Mouse (Mus musculus) neutrophil, adult 59 days (primary cell): ENCODE results near the gene Inppl1. TPM values are rescaled to one million over a fixed set of nuclear protein-coding genes. Genes with fewer than 3 reads are reported as not detected.

Experiments used
- total RNA-seq, 2 experiments: library from RNA; stranded (reverse); gene quantifications; 1 replicate in 1 of 2; 2 replicates in 1 of 2; pipeline ENCODE4 v1.2.4; 2023

The Inppl1 gene
- total RNA-seq = 10 to 100 TPM; 16.0 to 19.6 TPM

DNA sequence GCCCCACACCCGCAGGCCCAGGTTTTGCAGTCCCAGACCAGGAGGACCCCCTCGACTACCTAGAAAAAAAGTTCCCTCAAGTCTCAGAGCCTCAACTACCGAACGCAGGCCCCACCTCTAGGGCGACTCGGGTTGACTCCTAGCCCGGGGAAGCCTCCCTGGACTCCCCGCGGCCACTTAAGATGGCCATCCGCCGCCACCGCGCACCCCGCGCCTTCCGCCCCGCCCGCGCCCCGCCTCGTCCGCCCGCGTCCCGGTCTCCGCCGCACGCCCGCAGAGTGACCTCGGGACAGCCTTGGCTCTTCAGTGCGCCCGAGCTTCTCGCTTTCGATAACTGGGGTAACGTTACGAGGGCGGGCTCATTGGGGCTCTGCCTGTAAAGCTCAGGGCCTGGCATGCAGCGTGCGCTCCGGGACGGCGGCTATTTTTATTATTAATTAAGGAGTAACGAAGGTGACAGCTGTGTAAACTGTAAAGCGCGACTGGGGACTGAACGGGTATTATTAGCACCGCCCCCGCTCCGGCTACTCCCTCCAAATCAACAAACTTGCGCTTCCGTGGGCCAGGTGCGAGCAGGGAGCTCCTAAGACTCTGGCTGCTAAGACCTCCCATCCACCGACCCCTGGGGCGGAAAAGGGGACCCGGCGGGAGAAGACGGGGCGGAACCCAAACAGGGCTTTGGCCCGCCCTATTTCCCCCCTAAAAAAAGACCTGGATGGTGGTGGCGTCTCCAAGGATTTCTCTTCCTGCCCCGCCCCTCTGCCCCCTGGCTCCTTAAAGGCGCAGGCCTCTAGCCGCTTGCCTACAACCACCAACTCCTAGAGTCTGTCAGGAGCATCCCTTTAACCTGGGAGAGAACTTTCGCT is at the start of gene Inppl1:
Gene Inppl1, minus strand, starts transcription at position 624 of the 866 bp plus-strand sequence.

DNA sequence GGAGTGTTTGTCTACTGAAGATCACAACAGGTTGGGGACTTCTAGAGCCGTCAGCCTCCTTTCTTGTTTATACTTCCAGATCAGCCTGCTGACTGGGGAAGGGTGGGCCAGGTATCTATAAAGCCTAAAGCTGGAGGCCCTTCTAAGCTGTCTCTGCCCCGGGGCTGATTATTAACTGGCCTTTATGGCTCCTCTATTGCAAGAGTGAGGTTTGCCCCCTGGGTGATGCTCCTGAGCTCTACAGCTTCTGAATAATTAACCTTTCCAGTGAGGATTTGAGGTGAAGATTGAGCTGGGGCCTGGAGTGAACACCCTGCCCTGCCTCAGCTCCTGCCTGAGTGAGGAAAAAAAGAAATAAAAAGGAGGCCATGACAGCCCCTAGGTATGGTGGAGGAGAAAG is 32.6 kb upstream of the Inppl1 start, which contains the start of gene Folr1:
Gene Folr1, minus strand, starts transcription at position 160 of the 400 bp plus-strand sequence.

GRCm38 (mm10) chr7:101863415-101863814 is 25.4 kb upstream of the Inppl1 start, which contains the start of gene Anapc15:
TSS of gene Anapc15 (plus strand) at chr7:101863715.

DNA sequence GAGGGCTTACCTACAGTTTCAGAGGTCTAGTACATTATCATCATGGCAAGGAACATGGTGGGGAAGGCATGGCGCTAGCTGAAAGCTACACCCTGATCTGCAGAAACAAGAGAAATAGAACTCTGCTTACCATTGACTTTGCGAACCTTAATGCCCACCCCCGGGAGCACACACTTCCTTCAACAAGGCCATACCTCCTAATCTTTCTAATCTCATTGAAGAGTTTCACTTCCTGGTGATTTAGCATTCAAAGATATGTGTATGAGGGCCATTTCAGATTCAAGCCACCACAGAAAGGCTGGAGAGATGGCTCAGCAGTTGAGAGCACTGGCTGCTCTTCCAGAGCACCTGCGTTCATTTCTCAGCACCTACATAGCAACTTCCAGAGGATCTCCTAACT is 19.1 kb upstream of the Inppl1 start, which contains the start of gene Folr2:
Gene Folr2, minus strand, starts transcription at position 101 of the 400 bp plus-strand sequence.

GRCm38 (mm10) chr7:101817861-101818401 is 20.1 kb downstream of the Inppl1 start, which contains the start of gene Phox2a:
TSS of gene Phox2a (plus strand) at chr7:101818313.

Other genes starting within 250 kb of the Inppl1 start
- gene Clpb, start 174.6 kb downstream of the Inppl1 start, total RNA-seq = 10 to 100 TPM; 11.5 to 11.8 TPM
- gene Phox2a, start 19.9 kb downstream of the Inppl1 start, total RNA-seq = not detected
- 1 to 10 TPM in 1 of 2 experiments, not detected in 1; 1.6 TPM for gene Folr2, start 19.0 kb upstream of the Inppl1 start, total RNA-seq
- gene Anapc15, start 25.5 kb upstream of the Inppl1 start, total RNA-seq = 10 to 100 TPM; 40.4 to 54.5 TPM
- gene Folr1, start 32.6 kb upstream of the Inppl1 start, total RNA-seq = not detected
- 100 to 1,000 TPM; 111 to 123 TPM for gene Lamtor1, start 67.7 kb upstream of the Inppl1 start, total RNA-seq
- gene Tomt, start 68.1 kb upstream of the Inppl1 start, total RNA-seq = not detected
- gene Lrrc51, start 95.7 kb upstream of the Inppl1 start, total RNA-seq = under 1 TPM in 1 of 2 experiments, not detected in 1; 0.71 TPM
- gene Numa1, start 95.9 kb upstream of the Inppl1 start, total RNA-seq = 100 to 1,000 TPM; 115 to 133 TPM
- gene Il18bp, start 180.5 kb upstream of the Inppl1 start, total RNA-seq = 10 to 100 TPM; 27.4 to 36.7 TPM
- 10 to 100 TPM; 16.2 to 16.8 TPM for gene Rnf121, start 227.2 kb upstream of the Inppl1 start, total RNA-seq
- gene Xndc1, start 227.3 kb upstream of the Inppl1 start, total RNA-seq = 10 to 100 TPM; 11.4 to 13.0 TPM
- 1 to 10 TPM in 1 of 2 experiments, under 1 TPM in 1; 0.11 to 1.1 TPM for gene Xntrpc, start 227.5 kb upstream of the Inppl1 start, total RNA-seq
- under 1 TPM in 1 of 2 experiments, not detected in 1; 0.98 TPM for gene Trpc2, start 244.9 kb upstream of the Inppl1 start, total RNA-seq